Mouse (Mus musculus): ENCODE results near the gene Rad51. TPM values are rescaled to one million over a fixed set of nuclear protein-coding genes. Genes with fewer than 3 reads are reported as not detected.
A peak's percentile ranks its signal among the peaks of the same experiment; 100 is the strongest.

The Rad51 gene
- polyA plus RNA-seq, 1 experiment from 2014 or later: 38.4 TPM

- Histone ChIP-seq H3K27me3 (no peaks in the 10 kb centered on the region), H3K4me1 (replicated peaks) (peaks cover 27% of the 10 kb centered on the region), H3K36me3 (peaks cover 23% of the 10 kb centered on the region), H3K9me3 (replicated peaks) (no peaks in the 10 kb centered on the region), H3K9ac (no peak overlapping the region), H3K4me3 (replicated peaks) (no peak overlapping the region), H3K4me2 (no peak overlapping the region), H3K27ac (no peak overlapping the region)
- WGBS (ENCODE audit: insufficient replicate concordance): 54% methylated on average over 3 of the region's 3 CpGs
- ATAC-seq (ENCODE audit: low read depth) (no peak), DNase-seq (no peak)
Observed at GRCm38 (mm10) chr2:119176761-119177160, 64.2 kb downstream of the Rad51 start.

- no peak overlapping the region for H3K9ac ChIP-seq
- no peak for DNase-seq
- peaks cover 20% of the 10 kb centered on the region for H3K4me1 ChIP-seq (replicated peaks)
- H3K4me2 ChIP-seq: no peak overlapping the region
- WGBS (ENCODE audit: insufficient replicate concordance): 75% methylated on average over 5 of the region's 5 CpGs
- H3K9me3 ChIP-seq (replicated peaks): no peaks in the 10 kb centered on the region
- H3K4me3 ChIP-seq (replicated peaks): no peak overlapping the region
- no peak for ATAC-seq (ENCODE audit: low read depth)
- no peaks in the 10 kb centered on the region for H3K27me3 ChIP-seq
- H3K27ac ChIP-seq: no peak overlapping the region
- peaks cover 20% of the 10 kb centered on the region for H3K36me3 ChIP-seq
Observed at GRCm38 (mm10) chr2:119177384-119177939, 64.9 kb downstream of the Rad51 start.

- ATAC-seq (ENCODE audit: low read depth): no peak
- H3K27me3 ChIP-seq: no peaks in the 10 kb centered on the region
Observed at GRCm38 (mm10) chr2:119182914-119183313, 70.3 kb downstream of the Rad51 start.

GRCm38 (mm10) chr2:119189029-119189710 is 76.6 kb downstream of the Rad51 start:
- Histone ChIP-seq H3K4me2 (peak overlapping the region; percentile 87), H3K27ac (no peak overlapping the region), H3K36me3 (peaks cover 2% of the 10 kb centered on the region; the same call in 1 of the 2 replicates), H3K4me1 (replicated peaks) (peaks cover 14% of the 10 kb centered on the region), H3K9me3 (replicated peaks) (no peaks in the 10 kb centered on the region), H3K9ac (peak overlapping the region; percentile 65), H3K27me3 (no peaks in the 10 kb centered on the region), H3K4me3 (replicated peaks) (peak overlapping the region; percentile 54)
- ATAC-seq (ENCODE audit: low read depth): peak; percentile 88
- DNase-seq: peak; percentile 75
- 5% methylated on average over 15 of the region's 15 CpGs for whole genome bisulfite sequencing (ENCODE audit: insufficient replicate concordance)

More at GRCm38 (mm10) chr2:119182914-119183313, 70.3 kb downstream of the Rad51 start:
- no peaks in the 10 kb centered on the region for H3K9me3 ChIP-seq (replicated peaks)
- peaks cover 34% of the 10 kb centered on the region for H3K36me3 ChIP-seq
- no peaks in the 10 kb centered on the region; the same call in 1 of the 2 replicates for H3K4me1 ChIP-seq (replicated peaks)
- no peak overlapping the region for H3K27ac ChIP-seq
- H3K9ac ChIP-seq: no peak overlapping the region
- no peak overlapping the region for H3K4me2 ChIP-seq
- no peak overlapping the region for H3K4me3 ChIP-seq (replicated peaks)
- DNase-seq: no peak
- 71% methylated on average over 7 of the region's 7 CpGs for WGBS (ENCODE audit: insufficient replicate concordance)

- 64% methylated on average over 5 of the region's 5 CpGs for WGBS (ENCODE audit: insufficient replicate concordance)
- no peak for DNase-seq
Observed at GRCm38 (mm10) chr2:119190969-119191368, 78.4 kb downstream of the Rad51 start.

GRCm38 (mm10) chr2:119194140-119194539 is 81.5 kb downstream of the Rad51 start:
- WGBS (ENCODE audit: insufficient replicate concordance): 78% methylated on average over 5 of the region's 5 CpGs

More at GRCm38 (mm10) chr2:119190969-119191368, 78.4 kb downstream of the Rad51 start:
- Histone ChIP-seq H3K4me1 (replicated peaks) (peaks cover 14% of the 10 kb centered on the region), H3K4me2 (no peak overlapping the region), H3K36me3 (no peaks in the 10 kb centered on the region), H3K9ac (0 out of 2 replicates have a peak overlapping the region, but pooled peaks have one; percentile 13), H3K27me3 (no peaks in the 10 kb centered on the region), H3K9me3 (replicated peaks) (no peaks in the 10 kb centered on the region), H3K4me3 (replicated peaks) (no peak overlapping the region), H3K27ac (no peak overlapping the region)
- ATAC-seq (ENCODE audit: low read depth): no peak

GRCm38 (mm10) chr2:119196316-119197108 is 83.9 kb downstream of the Rad51 start:
- no peaks in the 10 kb centered on the region for H3K36me3 ChIP-seq
- no peak overlapping the region for H3K27ac ChIP-seq
- H3K9ac ChIP-seq: no peak overlapping the region
- no peaks in the 10 kb centered on the region for H3K9me3 ChIP-seq (replicated peaks)
- no peak overlapping the region for H3K4me2 ChIP-seq
- H3K4me1 ChIP-seq (replicated peaks): peaks cover 17% of the 10 kb centered on the region; the same call in 1 of the 2 replicates
- H3K27me3 ChIP-seq: no peaks in the 10 kb centered on the region
- H3K4me3 ChIP-seq (replicated peaks): no peak overlapping the region
- no peak for ATAC-seq (ENCODE audit: low read depth)
- WGBS (ENCODE audit: insufficient replicate concordance): 54% methylated on average over 4 of the region's 4 CpGs
- DNase-seq: no peak

More at GRCm38 (mm10) chr2:119194140-119194539, 81.5 kb downstream of the Rad51 start:
- Histone ChIP-seq H3K4me3 (replicated peaks) (no peak overlapping the region), H3K27me3 (no peaks in the 10 kb centered on the region), H3K27ac (no peak overlapping the region), H3K4me2 (no peak overlapping the region), H3K9ac (no peak overlapping the region), H3K9me3 (replicated peaks) (no peaks in the 10 kb centered on the region), H3K36me3 (no peaks in the 10 kb centered on the region), H3K4me1 (replicated peaks) (peaks cover 26% of the 10 kb centered on the region)
- DNase-seq (no peak), ATAC-seq (ENCODE audit: low read depth) (no peak)

Other genes with a start within 250 kb of the Rad51 start
- gene Bahd1, start 212.4 kb upstream of the Rad51 start, polyA plus RNA-seq (2015; fragmentation: Nextera tagmentation; extraction: Ambion mirVana): 2.3 and 2.5 TPM in 2 replicates
- gene Chst14, start 186.3 kb upstream of the Rad51 start, polyA plus RNA-seq (2015; fragmentation: Nextera tagmentation; extraction: Ambion mirVana): 5.2 and 5.4 TPM in 2 replicates
- gene Ccdc32, start 83.4 kb upstream of the Rad51 start, polyA plus RNA-seq (2015; fragmentation: Nextera tagmentation; extraction: Ambion mirVana): 16.0 and 19.3 TPM in 2 replicates
- gene Rpusd2, start 78.0 kb upstream of the Rad51 start, polyA plus RNA-seq (2015; fragmentation: Nextera tagmentation; extraction: Ambion mirVana): 4.5 and 4.8 TPM in 2 replicates
- gene Knl1, start 65.7 kb upstream of the Rad51 start, polyA plus RNA-seq (2015; fragmentation: Nextera tagmentation; extraction: Ambion mirVana): 70.0 and 87.7 TPM in 2 replicates
- gene Rmdn3, start 44.2 kb downstream of the Rad51 start, polyA plus RNA-seq (2015; fragmentation: Nextera tagmentation; extraction: Ambion mirVana): 55.3 and 61.6 TPM in 2 replicates
- 39.4 and 47.1 TPM in 2 replicates for gene Gchfr, start 55.0 kb downstream of the Rad51 start, polyA plus RNA-seq (2015; fragmentation: Nextera tagmentation; extraction: Ambion mirVana)
- gene Gm14137, start 61.7 kb downstream of the Rad51 start, polyA plus RNA-seq (2015; fragmentation: Nextera tagmentation; extraction: Ambion mirVana): 0.12 and 0.14 TPM in 2 replicates
- gene Zfyve19, start 95.8 kb downstream of the Rad51 start, polyA plus RNA-seq (2015; fragmentation: Nextera tagmentation; extraction: Ambion mirVana): 20.0 and 27.2 TPM in 2 replicates
- 9.9 and 11.4 TPM in 2 replicates for gene Dnajc17, start 96.0 kb downstream of the Rad51 start, polyA plus RNA-seq (2015; fragmentation: Nextera tagmentation; extraction: Ambion mirVana)
- not detected in 2 replicates for gene Ppp1r14d, start 117.1 kb downstream of the Rad51 start, polyA plus RNA-seq (2015; fragmentation: Nextera tagmentation; extraction: Ambion mirVana)
- gene Spint1, start 124.6 kb downstream of the Rad51 start, polyA plus RNA-seq (2015; fragmentation: Nextera tagmentation; extraction: Ambion mirVana): 0.09 and 0.36 TPM in 2 replicates
- 0.08 and 0.16 TPM in 2 replicates for gene Rhov, start 158.5 kb downstream of the Rad51 start, polyA plus RNA-seq (2015; fragmentation: Nextera tagmentation; extraction: Ambion mirVana)
- gene Vps18, start 175.9 kb downstream of the Rad51 start, polyA plus RNA-seq (2015; fragmentation: Nextera tagmentation; extraction: Ambion mirVana): 6.5 and 6.6 TPM in 2 replicates
- gene Dll4, start 213.0 kb downstream of the Rad51 start, polyA plus RNA-seq (2015; fragmentation: Nextera tagmentation; extraction: Ambion mirVana): 1.7 and 1.9 TPM in 2 replicates
- gene Chac1, start 238.4 kb downstream of the Rad51 start, polyA plus RNA-seq (2015; fragmentation: Nextera tagmentation; extraction: Ambion mirVana): 1.0 and 2.0 TPM in 2 replicates

Data from liver, embryonic 13.5 days (tissue).